Mouse (Mus musculus): ENCODE data around the gene Rnf150. TPM values are rescaled to one million over a fixed set of nuclear protein-coding genes. Genes with fewer than 3 reads are reported as not detected.
A peak's percentile ranks its signal among the peaks of the same experiment; 100 is the strongest.
"Not testable (repeated sequence)": the region's sequence is repeated elsewhere in the genome, so short reads cannot be mapped to it uniquely, and the experiment has no call there.

The Rnf150 gene
- total RNA-seq, 2 experiments from 2014 or later: 36.8 to 39.6 TPM

DNA sequence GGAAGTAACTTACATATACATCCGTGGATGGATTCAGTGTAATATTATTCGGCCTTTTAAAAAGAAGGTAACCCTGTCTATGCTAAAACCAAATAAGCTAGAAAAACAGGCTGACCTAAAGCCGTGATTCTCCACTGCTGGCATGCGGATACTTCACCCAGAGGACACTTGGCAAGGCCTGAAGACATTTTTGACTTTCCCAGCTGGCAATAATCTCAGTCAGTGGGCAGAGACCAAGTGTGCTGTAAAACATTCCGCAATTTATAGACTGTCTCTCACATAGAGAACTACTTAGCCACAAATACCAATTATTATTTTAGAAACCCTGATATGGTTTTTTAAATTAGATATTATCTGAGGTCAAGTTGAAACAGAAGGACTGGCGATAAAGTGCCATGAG lies 202.9 kb downstream of the Rnf150 start:
- DNase-seq (ENCODE audit: low spot score in 2 of 2): no peak

DNA sequence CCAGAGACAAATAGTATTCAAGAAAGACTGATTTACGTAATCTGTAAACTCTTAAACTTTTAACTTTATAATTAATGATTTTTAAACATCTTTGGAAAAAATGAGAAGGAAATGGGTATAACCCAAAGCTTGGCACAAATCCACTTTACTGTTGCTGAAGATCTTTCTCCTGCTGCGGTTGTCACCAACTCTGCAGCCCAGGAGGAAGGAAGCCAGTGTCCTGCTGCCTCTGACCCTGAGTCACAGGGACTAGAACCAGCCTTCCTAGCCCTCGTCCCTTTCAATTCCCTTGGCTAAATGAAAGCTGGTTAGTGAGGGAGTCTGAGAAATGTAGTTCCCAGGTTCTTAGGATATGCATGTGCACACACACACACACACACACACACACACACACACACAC lies 203.7 kb downstream of the Rnf150 start:
- DNase-seq (ENCODE audit: low spot score in 2 of 2): no peak

- no peak for DNase-seq (ENCODE audit: low spot score in 2 of 2)
Observed at GRCm38 (mm10) chr8:83067906-83068305, 204.8 kb downstream of the Rnf150 start.

- no peak for DNase-seq (ENCODE audit: low spot score in 2 of 2)
Observed at GRCm38 (mm10) chr8:83074248-83074647, 211.1 kb downstream of the Rnf150 start.

DNA sequence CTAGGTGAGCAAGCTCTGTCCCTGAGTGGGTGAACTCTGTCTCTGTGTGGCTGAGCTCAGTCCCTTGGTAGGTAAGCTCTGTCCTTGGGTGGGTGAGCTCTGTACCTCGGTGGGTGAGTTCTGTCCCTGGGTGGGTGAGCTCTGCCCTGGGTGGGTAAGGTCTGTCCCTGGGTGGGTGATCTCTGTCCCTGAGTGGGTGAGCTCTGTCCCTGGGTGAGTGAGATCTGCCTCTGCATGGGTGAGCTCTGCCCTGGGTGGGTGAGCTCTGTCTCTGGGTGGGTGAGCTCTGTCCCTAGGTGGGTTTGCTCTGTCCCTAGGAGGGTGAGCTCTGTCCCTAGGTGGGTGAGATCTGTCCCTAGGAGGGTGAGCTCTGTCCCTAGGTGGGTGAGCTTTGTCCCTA lies 213.5 kb downstream of the Rnf150 start:
- DNase-seq (ENCODE audit: low spot score in 2 of 2): no peak

GRCm38 (mm10) chr8:83077329-83077728 lies 214.2 kb downstream of the Rnf150 start:
- DNase-seq (ENCODE audit: low spot score in 2 of 2): no peak

DNA sequence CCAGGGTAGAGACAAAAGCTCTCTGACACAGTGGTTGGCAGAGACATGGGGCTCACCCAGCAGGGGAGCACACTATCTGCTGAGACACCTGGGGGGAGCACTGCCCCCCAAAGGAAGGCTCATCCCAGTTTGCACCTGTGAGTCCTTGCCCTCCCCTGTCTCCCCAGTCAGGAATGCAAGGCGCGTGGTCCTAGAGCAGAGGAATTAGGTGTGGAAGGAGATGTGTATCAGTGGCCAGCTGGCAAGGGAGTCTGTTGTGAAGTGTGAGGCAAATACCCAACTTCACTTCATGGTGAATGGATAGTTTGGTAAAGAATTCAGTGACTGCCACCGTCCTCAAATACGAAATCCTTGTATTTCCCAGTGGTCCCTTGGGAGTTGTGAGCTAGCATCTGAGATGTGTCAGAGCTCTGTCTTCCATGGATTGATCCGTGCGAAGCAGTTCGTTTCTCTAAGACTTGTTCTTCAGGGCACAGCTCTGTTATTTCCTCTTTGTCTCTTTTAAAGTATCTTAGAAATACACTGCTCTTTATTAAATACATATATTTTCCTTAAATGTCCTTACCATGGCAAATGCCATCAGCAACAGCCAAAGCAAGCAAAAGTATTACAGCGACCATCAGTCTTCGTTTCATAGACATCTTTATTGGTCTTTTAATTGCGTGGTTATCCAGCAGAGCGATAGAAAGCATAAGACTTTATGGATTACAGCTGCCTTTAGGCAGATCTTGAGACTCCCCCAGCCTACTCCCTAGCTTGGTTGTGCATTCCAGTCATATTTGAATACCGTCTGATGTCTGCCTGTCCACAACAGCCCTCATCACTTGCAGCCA lies 215.8 kb downstream of the Rnf150 start:
- DNase-seq (ENCODE audit: low spot score in 2 of 2): no peak

GRCm38 (mm10) chr8:83079534-83079844 lies 216.3 kb downstream of the Rnf150 start:
- DNase-seq (ENCODE audit: low spot score in 2 of 2): no peak

DNA sequence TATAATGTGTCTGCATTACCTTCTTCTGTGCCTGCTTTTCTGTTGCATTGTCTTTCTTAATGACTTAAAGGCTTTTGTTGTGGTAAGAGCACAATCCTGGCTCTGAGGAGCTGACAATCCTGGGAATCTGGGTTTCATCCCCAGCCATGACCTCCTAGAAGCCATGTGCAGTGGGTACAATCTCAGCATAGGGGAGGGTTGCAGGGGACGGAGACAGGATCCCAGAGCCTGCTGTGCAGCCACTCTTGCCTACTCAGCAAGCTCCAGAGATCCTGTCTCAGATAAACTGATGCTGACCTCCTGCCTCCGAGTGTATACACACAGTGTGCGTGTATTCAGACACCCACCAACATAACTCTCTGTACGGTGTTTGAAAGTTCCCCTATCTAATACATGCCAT lies 218.1 kb downstream of the Rnf150 start:
- no peak for DNase-seq (ENCODE audit: low spot score in 2 of 2)

GRCm38 (mm10) chr8:83081806-83082205 lies 218.7 kb downstream of the Rnf150 start:
- DNase-seq (ENCODE audit: low spot score in 2 of 2): not testable (repeated sequence)

DNA sequence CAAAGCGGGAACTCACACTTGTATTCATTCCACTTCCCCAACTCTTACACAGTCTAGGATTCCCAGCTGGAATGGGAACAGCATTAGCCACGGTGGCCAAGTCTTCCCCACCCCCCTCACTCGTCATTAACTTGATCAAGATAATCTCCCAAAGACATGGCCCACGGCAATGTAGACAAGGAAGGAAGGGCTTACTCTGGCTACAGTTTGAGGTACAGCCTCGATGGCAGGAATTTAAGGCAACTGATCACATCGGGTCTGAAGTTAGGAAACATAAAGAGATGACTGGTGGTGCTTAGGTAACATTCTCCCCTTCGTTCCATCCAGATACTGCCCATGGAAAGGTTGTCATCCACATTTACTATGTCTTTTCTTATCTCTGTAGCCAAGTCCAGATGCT lies 219.1 kb downstream of the Rnf150 start:
- no peak for DNase-seq (ENCODE audit: low spot score in 2 of 2)

GRCm38 (mm10) chr8:83083452-83083851 lies 220.3 kb downstream of the Rnf150 start:
- DNase-seq (ENCODE audit: low spot score in 2 of 2): no peak

GRCm38 (mm10) chr8:83085581-83085980 lies 222.4 kb downstream of the Rnf150 start:
- DNase-seq (ENCODE audit: low spot score in 2 of 2): no peak

- no peak for DNase-seq (ENCODE audit: low spot score in 2 of 2)
Observed at GRCm38 (mm10) chr8:83086625-83087024, 223.5 kb downstream of the Rnf150 start.

- DNase-seq (ENCODE audit: low spot score in 2 of 2): no peak
Observed at GRCm38 (mm10) chr8:83087604-83088003, 224.4 kb downstream of the Rnf150 start.

DNA sequence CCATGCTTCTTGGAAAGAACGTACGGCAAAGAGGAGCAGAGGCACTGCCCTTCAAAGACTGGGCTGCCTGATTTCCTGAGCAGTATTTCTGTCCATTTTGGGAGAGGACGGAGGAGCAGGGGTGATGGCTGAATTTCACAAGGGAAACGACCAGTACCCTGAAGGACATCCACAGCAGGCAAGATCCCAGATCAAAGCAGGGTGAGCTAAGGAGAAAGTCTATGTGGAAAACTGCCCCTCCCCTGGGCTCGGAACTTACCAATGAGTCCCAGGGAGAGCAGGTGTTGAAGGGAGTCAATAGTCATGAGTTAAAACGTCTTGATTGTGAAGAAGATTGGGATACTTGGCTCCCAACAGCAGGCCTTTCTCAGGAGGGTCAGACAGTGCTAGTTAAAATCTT lies 225.0 kb downstream of the Rnf150 start:
- no peak for DNase-seq (ENCODE audit: low spot score in 2 of 2)

- DNase-seq (ENCODE audit: low spot score in 2 of 2): peak; percentile 87 to 93
Observed at GRCm38 (mm10) chr8:83089336-83089986, 226.3 kb downstream of the Rnf150 start.

GRCm38 (mm10) chr8:83090446-83090845 lies 227.3 kb downstream of the Rnf150 start:
- no peak for DNase-seq (ENCODE audit: low spot score in 2 of 2)

- peak in 1 of 2 experiments; percentile 66 for DNase-seq (ENCODE audit: low spot score in 2 of 2)
Observed at GRCm38 (mm10) chr8:83100041-83100440, 236.9 kb downstream of the Rnf150 start.

DNA sequence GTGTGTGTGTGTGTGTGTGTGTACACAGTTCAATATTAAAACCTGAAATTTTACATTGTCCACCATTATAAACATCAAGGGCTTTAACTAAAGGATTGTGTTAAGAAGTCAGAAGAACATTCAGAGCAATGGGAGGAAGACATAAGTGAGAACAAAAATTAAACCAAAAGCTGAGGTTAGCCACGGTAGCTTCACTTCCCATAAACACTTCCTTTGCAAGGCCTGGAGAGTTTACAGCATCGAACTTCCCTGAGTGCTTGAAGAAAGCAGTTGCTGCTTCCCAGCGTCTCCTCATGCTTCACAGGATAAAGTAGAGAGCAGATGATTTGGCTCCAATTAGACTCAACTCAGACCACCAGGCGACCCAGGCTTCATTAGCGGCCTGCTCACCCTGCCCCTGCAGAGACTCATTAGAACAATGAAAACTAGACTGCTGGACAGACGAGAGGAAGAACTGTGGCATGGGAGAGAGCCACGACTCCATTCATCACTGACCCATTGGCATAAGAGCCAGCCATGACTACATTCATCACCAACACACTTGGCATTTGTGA lies 239.9 kb downstream of the Rnf150 start:
- no peak for DNase-seq (ENCODE audit: low spot score in 2 of 2)

DNA sequence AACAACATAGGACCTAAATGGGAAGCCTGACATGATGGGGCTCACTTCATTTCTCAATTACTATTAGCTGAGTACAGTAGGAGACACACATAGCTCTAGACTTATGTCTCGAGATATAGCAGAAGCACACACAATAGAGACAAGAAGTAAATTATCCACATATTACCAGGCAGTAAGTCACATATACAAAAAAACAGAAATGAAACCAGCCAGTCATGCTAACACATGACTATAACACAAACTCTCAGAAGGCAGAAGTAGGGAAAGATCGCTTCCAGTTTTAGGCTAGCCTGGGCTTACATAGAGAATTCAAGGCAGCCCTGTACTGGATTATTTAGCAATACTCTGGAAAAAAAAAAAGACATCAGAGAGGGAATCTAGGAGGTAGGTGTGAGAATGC lies 240.8 kb downstream of the Rnf150 start:
- no peak for DNase-seq (ENCODE audit: low spot score in 2 of 2)

GRCm38 (mm10) chr8:83109756-83110155 lies 246.6 kb downstream of the Rnf150 start:
- DNase-seq (ENCODE audit: low spot score in 2 of 2): no peak

- no peak for DNase-seq (ENCODE audit: low spot score in 2 of 2)
Observed at GRCm38 (mm10) chr8:83110177-83110576, 247.0 kb downstream of the Rnf150 start.

Data from layer of hippocampus, postnatal 14 days (tissue).